Mouse (Mus musculus) megakaryocyte, embryonic 14.5 days (primary cell): ENCODE data around the gene Emp2. TPM values are rescaled to one million over a fixed set of nuclear protein-coding genes. Genes with fewer than 3 reads are reported as not detected.
A peak's percentile ranks its signal among the peaks of the same experiment; 100 is the strongest.

Experiments used
- H3K27me3 ChIP-seq: replicated peaks from 2 replicates; pipeline ENCODE3; 2012; ENCODE audit warnings: inconsistent platforms
- H3K36me3 ChIP-seq: replicated peaks from 2 replicates; pipeline ENCODE3; 2012; ENCODE audit warnings: low read length, inconsistent platforms, mixed read lengths
- H3K4me1 ChIP-seq: 2 replicates; pipeline ENCODE4 v1.6.1; 2012; ENCODE audit warnings: inconsistent platforms
- H3K4me3 ChIP-seq: replicated peaks from 2 replicates; pipeline ENCODE3; 2012; ENCODE audit warnings: moderate library complexity, mild to moderate bottlenecking, inconsistent platforms
- H3K9me3 ChIP-seq: 2 replicates; pipeline ENCODE4 v1.6.1; 2012; ENCODE audit warnings: inconsistent platforms
- FLI1 ChIP-seq: IDR thresholded peaks from 2 replicates; pipeline ENCODE4 v1.6.1; 2012; ENCODE audit warnings: low read length, inconsistent platforms, mixed read lengths
- GATA1 ChIP-seq: IDR thresholded peaks from 3 replicates; pipeline ENCODE4 v1.6.1; 2012; ENCODE audit warnings: mixed read lengths, low read length, inconsistent platforms, borderline replicate concordance
- polyA plus RNA-seq: library from polyadenylated mRNA; stranded (reverse); fragments of >175 nt; gene quantifications from 2 replicates; pipeline ENCODE4 v1.2.3, GENCODE M21; 2012; ENCODE audit warnings: low replicate concordance; ENCODE audit not compliant: insufficient read depth

Emp2 gene
- polyA plus RNA-seq, 1 experiment, result 0.06 TPM

DNA sequence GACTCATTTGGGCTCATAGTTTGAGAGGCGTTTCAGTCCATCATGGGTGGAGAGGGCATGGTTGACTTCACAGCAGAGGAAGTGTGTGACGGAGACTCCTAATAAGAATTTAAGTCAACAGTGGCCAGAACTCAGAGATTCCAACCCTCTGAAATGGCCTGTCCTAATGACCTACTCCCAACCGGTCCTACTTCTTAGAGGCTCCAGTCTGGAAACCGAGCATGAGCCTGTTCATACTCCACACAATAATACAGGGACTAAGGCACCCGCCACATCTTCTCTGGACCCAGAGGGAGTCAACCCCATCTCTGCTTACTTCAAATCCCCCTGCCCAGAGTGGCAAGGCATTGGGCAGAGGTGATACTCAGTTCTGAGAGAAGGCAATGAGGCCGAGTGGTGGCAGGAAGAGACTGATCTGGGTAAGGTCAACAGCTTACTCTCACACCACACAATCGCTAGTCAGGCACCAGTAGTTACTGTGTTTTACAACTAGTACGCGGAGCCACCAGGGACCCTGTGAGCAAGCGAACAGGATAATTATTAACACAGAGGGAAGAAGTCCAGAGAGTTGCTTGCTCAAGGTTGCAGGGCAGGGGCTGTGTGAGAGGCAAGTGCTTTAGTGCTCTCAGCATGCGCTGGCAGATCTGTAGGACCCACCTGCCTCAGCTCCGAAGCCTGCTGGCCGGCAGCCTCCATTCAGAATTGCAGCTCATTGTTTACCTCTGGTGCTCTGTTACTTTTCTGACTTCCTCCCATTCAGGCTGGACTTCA lies 14.0 kb upstream of the Emp2 start:
- no peak overlapping the region for H3K4me3 ChIP-seq
- peaks cover 11% of the 10 kb centered on the region for H3K27me3 ChIP-seq
- no peaks in the 10 kb centered on the region for H3K9me3 ChIP-seq
- no peaks in the 10 kb centered on the region for H3K36me3 ChIP-seq
- no peaks in the 10 kb centered on the region for H3K4me1 ChIP-seq
- no peak for TF ChIP-seq GATA1
- no peak for TF ChIP-seq FLI1

GRCm38 (mm10) chr16:10319914-10320569 lies 6.3 kb upstream of the Emp2 start:
- no peaks in the 10 kb centered on the region for H3K9me3 ChIP-seq
- no peak overlapping the region for H3K4me3 ChIP-seq
- peaks cover 14% of the 10 kb centered on the region for H3K27me3 ChIP-seq
- TF ChIP-seq FLI1 (no peak), GATA1 (no peak)
- no peaks in the 10 kb centered on the region for H3K4me1 ChIP-seq
- no peaks in the 10 kb centered on the region for H3K36me3 ChIP-seq

DNA sequence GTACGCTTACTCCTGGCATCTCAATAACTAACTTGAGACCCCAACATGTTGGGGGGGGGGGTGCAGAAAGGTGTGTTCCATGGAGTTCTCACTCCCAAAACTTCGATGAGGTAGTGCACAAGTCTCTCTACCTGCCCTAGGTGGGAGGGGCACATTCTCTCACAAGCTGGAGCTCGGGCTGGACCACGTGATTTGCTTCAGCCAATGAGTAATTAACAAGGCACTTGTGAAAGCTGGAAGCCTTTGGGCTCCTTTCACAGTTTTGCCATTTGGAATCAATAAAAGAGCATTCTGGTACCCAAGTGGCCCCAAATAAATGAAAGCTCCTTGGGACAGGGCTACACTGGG lies 3.4 kb upstream of the Emp2 start:
- Histone ChIP-seq H3K4me3 (no peak overlapping the region), H3K9me3 (no peaks in the 10 kb centered on the region), H3K36me3 (no peaks in the 10 kb centered on the region), H3K27me3 (peaks cover 37% of the 10 kb centered on the region), H3K4me1 (peaks cover 9% of the 10 kb centered on the region)
- TF ChIP-seq GATA1 (no peak), FLI1 (no peak)

DNA sequence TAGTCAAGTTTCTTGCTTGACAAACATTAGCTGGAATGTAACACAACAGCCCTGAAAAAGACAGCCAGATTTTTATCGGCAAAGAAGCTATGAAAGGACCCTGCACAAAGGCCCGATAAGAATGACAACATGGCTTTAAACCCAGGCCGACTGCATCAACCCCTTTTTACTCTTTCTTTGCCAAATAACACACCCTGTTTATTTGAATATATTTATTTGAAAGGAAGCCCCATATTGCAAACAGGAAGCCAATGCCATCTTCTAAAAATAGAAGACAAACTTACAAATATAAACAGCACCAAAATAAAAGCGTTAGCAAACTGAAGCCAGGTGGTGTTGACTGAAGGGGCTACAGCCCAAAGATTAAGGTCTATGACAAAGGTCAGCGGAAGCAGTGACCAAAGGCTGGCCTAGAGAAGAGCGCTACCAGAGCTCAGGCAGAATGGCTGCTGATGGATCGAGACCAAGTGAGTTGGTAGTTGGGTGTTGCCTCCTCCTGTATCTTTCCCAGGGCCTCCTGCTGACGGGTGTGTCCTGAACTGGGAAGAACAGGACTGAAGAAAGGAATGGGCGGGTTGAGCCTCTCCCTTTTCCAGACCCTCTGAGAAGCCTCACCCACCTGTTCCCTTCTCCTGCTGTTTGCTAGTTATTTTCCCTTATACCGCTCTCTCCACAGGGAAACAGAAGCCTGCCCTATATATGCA lies 2.9 kb upstream of the Emp2 start:
- Histone ChIP-seq H3K36me3 (no peaks in the 10 kb centered on the region), H3K27me3 (peaks cover 41% of the 10 kb centered on the region), H3K4me3 (no peak overlapping the region), H3K4me1 (peaks cover 9% of the 10 kb centered on the region), H3K9me3 (no peaks in the 10 kb centered on the region)
- TF ChIP-seq FLI1 (no peak), GATA1 (no peak)

DNA sequence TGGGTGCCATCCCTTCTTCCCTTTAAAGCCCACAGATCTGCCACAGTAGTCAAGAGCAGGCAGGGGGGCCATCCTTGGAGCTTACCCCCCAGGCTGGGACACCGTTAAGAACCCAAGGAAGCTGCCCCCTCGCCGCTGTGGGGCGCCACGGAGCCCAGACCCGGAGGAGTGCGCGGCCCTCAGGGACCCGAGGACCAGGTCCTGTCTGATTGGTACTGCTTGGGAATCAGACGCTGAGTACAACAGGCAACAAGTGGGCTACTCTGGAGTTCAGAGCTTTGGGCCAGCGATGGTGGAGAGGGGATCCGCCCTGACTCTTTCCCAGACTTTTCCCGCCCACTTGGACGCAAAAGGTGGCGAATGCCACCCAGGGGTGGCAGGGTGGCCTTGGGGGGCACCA lies 542 bp downstream of the Emp2 start:
- Histone ChIP-seq H3K27me3 (peaks cover 46% of the 10 kb centered on the region), H3K36me3 (no peaks in the 10 kb centered on the region), H3K4me3 (peak overlapping the region; percentile 83), H3K9me3 (no peaks in the 10 kb centered on the region), H3K4me1 (peaks cover 9% of the 10 kb centered on the region)
- TF ChIP-seq FLI1, result no peak

- no peaks in the 10 kb centered on the region for H3K9me3 ChIP-seq
- no peaks in the 10 kb centered on the region for H3K36me3 ChIP-seq
- no peak overlapping the region for H3K4me3 ChIP-seq
- no peak for TF ChIP-seq FLI1
- no peak for TF ChIP-seq GATA1
- H3K4me1 ChIP-seq, result peaks cover 9% of the 10 kb centered on the region
- peaks cover 46% of the 10 kb centered on the region for H3K27me3 ChIP-seq
These were observed 1.8 kb downstream of the Emp2 start for GRCm38 (mm10) chr16:10311989-10312388.

- TF ChIP-seq GATA1 (no peak), FLI1 (no peak)
- peaks cover 9% of the 10 kb centered on the region for H3K4me1 ChIP-seq
- no peaks in the 10 kb centered on the region for H3K36me3 ChIP-seq
These were observed 2.7 kb downstream of the Emp2 start for GRCm38 (mm10) chr16:10311086-10311485.

GRCm38 (mm10) chr16:10310507-10310906 lies 3.3 kb downstream of the Emp2 start:
- TF ChIP-seq FLI1 (no peak), GATA1 (no peak)
- Histone ChIP-seq H3K4me1 (peaks cover 9% of the 10 kb centered on the region), H3K27me3 (peaks cover 44% of the 10 kb centered on the region), H3K9me3 (no peaks in the 10 kb centered on the region), H3K36me3 (no peaks in the 10 kb centered on the region), H3K4me3 (no peak overlapping the region)

More at GRCm38 (mm10) chr16:10311086-10311485, 2.7 kb downstream of the Emp2 start:
- Histone ChIP-seq H3K27me3 (peaks cover 44% of the 10 kb centered on the region), H3K4me3 (no peak overlapping the region), H3K9me3 (no peaks in the 10 kb centered on the region)

GRCm38 (mm10) chr16:10307351-10307750 lies 6.4 kb downstream of the Emp2 start:
- H3K9me3 ChIP-seq, result no peaks in the 10 kb centered on the region
- TF ChIP-seq FLI1, result no peak
- no peak for TF ChIP-seq GATA1

GRCm38 (mm10) chr16:10306101-10306500 lies 7.7 kb downstream of the Emp2 start:
- H3K4me3 ChIP-seq, result no peak overlapping the region
- H3K9me3 ChIP-seq, result no peaks in the 10 kb centered on the region

More at GRCm38 (mm10) chr16:10307351-10307750, 6.4 kb downstream of the Emp2 start:
- Histone ChIP-seq H3K36me3 (no peaks in the 10 kb centered on the region), H3K4me1 (no peaks in the 10 kb centered on the region), H3K27me3 (peaks cover 22% of the 10 kb centered on the region), H3K4me3 (no peak overlapping the region)

More at GRCm38 (mm10) chr16:10306101-10306500, 7.7 kb downstream of the Emp2 start:
- Histone ChIP-seq H3K27me3 (peaks cover 11% of the 10 kb centered on the region), H3K36me3 (no peaks in the 10 kb centered on the region), H3K4me1 (no peaks in the 10 kb centered on the region)
- no peak for TF ChIP-seq FLI1
- TF ChIP-seq GATA1, result no peak
